Mouse (Mus musculus) heart, postnatal 0 days (tissue): ENCODE measurements around the gene Ppp1r9b. TPM values are rescaled to one million over a fixed set of nuclear protein-coding genes. Genes with fewer than 3 reads are reported as not detected.

Source experiments
- ATAC-seq: fragments of 200-750 bp; cut with Nextera tagmentation; 2 replicates; pipeline ENCODE4 v1.8.0; 2017; ENCODE audit warnings: low read depth, moderate number of reproducible peaks, moderate library complexity; ENCODE audit not compliant: insufficient read depth
- DNase-seq: peaks from one replicate; pipeline ENCODE4 v3.0.0-alpha.2; 2016; ENCODE audit warnings: low spot score
- H3K27ac ChIP-seq: fragments of 300-500 bp; sonication (generic); 2 replicates; pipeline ENCODE4 v1.5.1; 2014; ENCODE audit warnings: low read depth, mild to moderate bottlenecking
- H3K27me3 ChIP-seq: fragments of 300-500 bp; sonication (generic); 2 replicates; pipeline ENCODE4 v1.6.1; 2014; ENCODE audit warnings: low read length, mixed read lengths; ENCODE audit not compliant: control insufficient read depth, insufficient read depth
- H3K36me3 ChIP-seq: fragments of 300-500 bp; sonication (generic); replicated peaks from 2 replicates; pipeline ENCODE4 v1.6.1; 2014; ENCODE audit warnings: low read length, mixed read lengths; ENCODE audit not compliant: control insufficient read depth, insufficient read depth
- H3K4me1 ChIP-seq: fragments of 300-500 bp; sonication (generic); 2 replicates; pipeline ENCODE4 v1.6.1; 2014; ENCODE audit warnings: antibody characterized with exemption; ENCODE audit not compliant: control insufficient read depth, insufficient read depth
- H3K4me2 ChIP-seq: fragments of 300-500 bp; sonication (generic); 2 replicates; pipeline ENCODE4 v1.6.1; 2014; ENCODE audit warnings: low read depth, mild to moderate bottlenecking, low read length, moderate library complexity
- H3K4me3 ChIP-seq: fragments of 300-500 bp; sonication (generic); 2 replicates; pipeline ENCODE4 v1.5.1; 2014; ENCODE audit warnings: low read depth, low read length
- H3K9ac ChIP-seq: fragments of 300-500 bp; sonication (generic); replicated peaks from 2 replicates; pipeline ENCODE4 v1.6.1; 2014; ENCODE audit warnings: low read depth, low read length, mixed read lengths
- H3K9me3 ChIP-seq: fragments of 300-500 bp; sonication (generic); replicated peaks from 2 replicates; pipeline ENCODE4 v1.6.1; 2016; ENCODE audit warnings: low read length; ENCODE audit not compliant: control insufficient read depth
- CTCF ChIP-seq: IDR thresholded peaks from 2 replicates; pipeline ENCODE4 v1.5.1; 2016; ENCODE audit warnings: antibody characterized with exemption, control low read depth, low read depth
- EP300 ChIP-seq: IDR thresholded peaks from 2 replicates; pipeline ENCODE4 v1.6.1; 2016; ENCODE audit warnings: antibody characterized with exemption, low read depth
- whole genome bisulfite sequencing: fragments of 180-500 bp; shearing (Covaris S2); extraction: QIAGEN DNeasy Blood & Tissue Kit; methylation state at CpG from one replicate; pipeline ENCODE4 v1.1.7; 2014; 5-methylcytosine and 5-hydroxymethylcytosine counted together
- polyA plus RNA-seq: library from polyadenylated mRNA; unstranded; fragments of >200 nt; fragmentation: Nextera tagmentation; extraction: Ambion mirVana; gene quantifications from 2 replicates; pipeline ENCODE4 v1.2.1, GENCODE M21; 2015
- total RNA-seq: library from RNA; depleted of rRNA; stranded (reverse); fragments of >200 nt; gene quantifications from 2 replicates; pipeline ENCODE4 v1.2.3, GENCODE M21; 2014; ENCODE audit warnings: low replicate concordance

Ppp1r9b gene
- total and polyA plus RNA-seq, 2 experiments from 2014 or later, result 4.7 to 27.6 TPM

- Histone ChIP-seq H3K4me2 (no peak overlapping the region; the same call in 1 of the 2 replicates), H3K27ac (no peak overlapping the region), H3K4me1 (peaks cover 21% of the 10 kb centered on the region), H3K27me3 (no peaks in the 10 kb centered on the region), H3K36me3 (no peaks in the 10 kb centered on the region), H3K9ac (no peak overlapping the region), H3K4me3 (no peak overlapping the region), H3K9me3 (no peaks in the 10 kb centered on the region)
- DNase-seq (no peak), ATAC-seq (no peak)
- 33% methylated on average over 1 of the region's 1 CpGs for WGBS
- no peak for TF ChIP-seq CTCF
- no peak for TF ChIP-seq EP300
Observed at GRCm38 (mm10) chr11:95011416-95011815, 20.6 kb downstream of the Ppp1r9b start.

DNA sequence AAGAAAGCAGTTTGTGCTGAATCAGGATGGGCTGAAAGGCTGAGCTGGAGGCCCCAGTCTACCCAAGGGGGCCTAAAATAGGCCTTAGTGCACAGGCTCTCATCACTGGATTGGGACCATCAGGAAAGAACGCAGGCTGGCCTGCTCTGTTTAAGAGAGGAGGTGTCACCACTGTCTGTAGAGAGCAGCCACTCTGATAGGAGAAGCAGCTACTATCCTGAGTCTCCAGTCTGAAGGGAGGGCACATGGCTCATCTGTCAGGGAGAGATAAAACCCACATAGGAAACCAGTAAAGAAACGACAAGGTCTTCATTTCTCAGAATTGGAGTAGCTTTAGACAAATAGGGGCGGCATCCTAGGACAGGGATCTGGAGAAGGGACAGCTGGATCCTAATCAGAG lies 21.2 kb downstream of the Ppp1r9b start:
- TF ChIP-seq CTCF (no peak), EP300 (no peak)
- Histone ChIP-seq H3K27ac (no peak overlapping the region), H3K9ac (no peak overlapping the region), H3K4me3 (no peak overlapping the region), H3K36me3 (no peaks in the 10 kb centered on the region), H3K27me3 (no peaks in the 10 kb centered on the region), H3K4me2 (no peak overlapping the region), H3K9me3 (no peaks in the 10 kb centered on the region), H3K4me1 (peaks cover 14% of the 10 kb centered on the region)
- whole genome bisulfite sequencing, result 41% methylated on average over 3 of the region's 3 CpGs
- DNase-seq (no peak), ATAC-seq (no peak)

DNA sequence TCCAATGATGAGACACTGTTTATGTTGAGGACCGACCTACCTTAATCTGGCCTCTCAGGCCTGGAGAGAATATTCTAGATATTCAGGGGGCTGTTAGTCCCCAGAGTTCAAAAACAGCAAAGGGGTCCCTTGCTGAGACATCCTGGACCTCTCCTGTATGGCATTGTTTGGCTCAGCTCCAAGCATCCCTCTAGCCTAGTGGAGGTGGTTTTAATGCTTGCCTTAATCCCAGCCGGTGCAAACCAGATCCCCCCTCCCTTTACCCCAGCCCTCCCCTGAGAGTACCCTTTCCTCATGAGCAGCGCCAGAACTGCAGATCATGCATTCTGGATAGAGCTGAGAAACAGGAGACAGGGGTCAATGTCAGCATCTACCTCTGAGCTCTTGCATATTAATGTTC lies 21.7 kb downstream of the Ppp1r9b start:
- H3K36me3 ChIP-seq, result no peaks in the 10 kb centered on the region
- H3K27me3 ChIP-seq, result no peaks in the 10 kb centered on the region
- no peak overlapping the region for H3K4me2 ChIP-seq
- ATAC-seq (no peak), DNase-seq (no peak)
- WGBS, result 36% methylated on average over 3 of the region's 3 CpGs
- no peak overlapping the region for H3K9ac ChIP-seq
- H3K4me1 ChIP-seq, result peaks cover 13% of the 10 kb centered on the region
- no peak overlapping the region for H3K27ac ChIP-seq
- H3K9me3 ChIP-seq, result no peaks in the 10 kb centered on the region
- TF ChIP-seq EP300, result no peak
- H3K4me3 ChIP-seq, result no peak overlapping the region

GRCm38 (mm10) chr11:95015484-95015883 lies 24.6 kb downstream of the Ppp1r9b start:
- ATAC-seq, result peak; percentile 79
- no peak overlapping the region for H3K27ac ChIP-seq
- WGBS, result 50% methylated on average over 3 of the region's 3 CpGs
- H3K4me1 ChIP-seq, result 0 out of 2 replicates have a peak, but pooled peaks cover 3% of the 10 kb centered on the region
- TF ChIP-seq EP300 (no peak), CTCF (no peak)
- H3K36me3 ChIP-seq, result no peaks in the 10 kb centered on the region
- no peak for DNase-seq
- H3K27me3 ChIP-seq, result peaks cover 7% of the 10 kb centered on the region; the same call in 1 of the 2 replicates
- H3K4me3 ChIP-seq, result no peak overlapping the region
- H3K4me2 ChIP-seq, result no peak overlapping the region
- no peak overlapping the region for H3K9ac ChIP-seq
- H3K9me3 ChIP-seq, result no peaks in the 10 kb centered on the region

DNA sequence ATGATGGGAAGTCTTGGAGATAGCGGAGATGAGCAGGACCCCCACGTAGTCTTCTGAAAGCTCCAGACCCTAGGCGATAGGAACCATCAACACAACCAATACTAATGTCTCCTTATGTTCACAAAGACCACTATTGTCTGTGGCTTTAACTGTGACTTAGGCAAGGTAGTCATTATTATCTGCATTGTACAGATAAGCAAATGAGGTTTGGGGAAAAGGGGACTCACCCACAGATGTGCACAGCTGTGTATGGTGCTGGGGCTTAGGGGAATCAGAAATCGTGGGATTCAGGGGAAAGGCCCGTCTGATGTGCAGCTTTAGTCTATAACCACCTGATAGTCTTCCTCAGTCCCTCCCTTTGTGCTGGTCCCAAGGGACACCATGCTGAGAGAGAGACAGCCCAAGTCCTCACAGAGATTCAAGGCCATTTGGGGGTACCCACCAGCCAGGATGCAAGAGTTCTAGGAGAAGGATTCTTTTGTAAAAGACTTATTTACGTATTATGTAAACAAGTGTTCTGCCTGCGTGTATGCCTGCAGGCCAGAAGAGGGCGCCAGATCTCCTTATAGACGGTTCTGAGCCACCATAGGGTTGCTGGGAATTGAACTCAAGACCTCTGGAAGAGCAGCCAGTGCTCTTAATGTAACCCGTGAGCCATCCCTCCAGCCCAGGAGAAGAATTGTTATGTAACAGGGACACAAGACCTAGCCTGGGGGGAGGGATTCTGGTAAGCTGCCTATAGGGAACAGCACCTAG lies 31.6 kb downstream of the Ppp1r9b start:
- ATAC-seq (no peak), DNase-seq (no peak)
- peaks cover 29% of the 10 kb centered on the region for H3K36me3 ChIP-seq
- H3K9me3 ChIP-seq, result no peaks in the 10 kb centered on the region
- H3K27ac ChIP-seq, result no peak overlapping the region
- no peak overlapping the region for H3K4me2 ChIP-seq
- no peak overlapping the region for H3K4me3 ChIP-seq
- 74% methylated on average over 10 of the region's 10 CpGs for WGBS
- peaks cover 7% of the 10 kb centered on the region; the same call in 1 of the 2 replicates for H3K27me3 ChIP-seq
- no peaks in the 10 kb centered on the region for H3K4me1 ChIP-seq
- H3K9ac ChIP-seq, result no peak overlapping the region
- TF ChIP-seq EP300 (no peak), CTCF (peak; percentile 36)

DNA sequence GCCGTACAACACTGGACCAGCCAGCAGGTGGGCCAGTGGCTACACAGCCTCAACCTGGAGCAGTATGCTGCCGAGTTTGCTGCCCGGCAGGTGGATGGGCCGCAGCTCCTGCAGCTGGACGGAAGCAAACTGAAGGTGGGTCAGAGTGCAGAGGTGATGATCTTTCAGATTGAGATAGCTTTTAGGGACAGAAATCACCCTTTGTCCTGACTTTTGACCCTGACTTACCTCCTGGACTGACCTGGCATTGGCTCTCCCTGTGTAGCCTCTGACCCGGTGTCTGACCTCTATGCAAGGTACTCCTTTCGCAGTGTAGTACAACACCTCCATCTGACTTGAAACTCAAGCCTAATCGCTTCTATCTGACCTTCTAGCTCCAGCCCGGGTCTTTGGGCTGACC lies 32.6 kb downstream of the Ppp1r9b start:
- DNase-seq (no peak), ATAC-seq (no peak)
- Histone ChIP-seq H3K27me3 (peaks cover 7% of the 10 kb centered on the region; the same call in 1 of the 2 replicates), H3K36me3 (peaks cover 37% of the 10 kb centered on the region), H3K4me3 (no peak overlapping the region), H3K4me1 (no peaks in the 10 kb centered on the region), H3K9ac (no peak overlapping the region), H3K4me2 (no peak overlapping the region), H3K27ac (no peak overlapping the region), H3K9me3 (no peaks in the 10 kb centered on the region)
- TF ChIP-seq EP300 (no peak), CTCF (no peak)
- 92% methylated on average over 9 of the region's 9 CpGs for WGBS
